Mouse (Mus musculus): ENCODE results near the gene 2310061I04Rik. TPM values are rescaled to one million over a fixed set of nuclear protein-coding genes. Genes with fewer than 3 reads are reported as not detected.

Gene 2310061I04Rik
- polyA plus RNA-seq, 1 experiment: 36.9 TPM

DNA sequence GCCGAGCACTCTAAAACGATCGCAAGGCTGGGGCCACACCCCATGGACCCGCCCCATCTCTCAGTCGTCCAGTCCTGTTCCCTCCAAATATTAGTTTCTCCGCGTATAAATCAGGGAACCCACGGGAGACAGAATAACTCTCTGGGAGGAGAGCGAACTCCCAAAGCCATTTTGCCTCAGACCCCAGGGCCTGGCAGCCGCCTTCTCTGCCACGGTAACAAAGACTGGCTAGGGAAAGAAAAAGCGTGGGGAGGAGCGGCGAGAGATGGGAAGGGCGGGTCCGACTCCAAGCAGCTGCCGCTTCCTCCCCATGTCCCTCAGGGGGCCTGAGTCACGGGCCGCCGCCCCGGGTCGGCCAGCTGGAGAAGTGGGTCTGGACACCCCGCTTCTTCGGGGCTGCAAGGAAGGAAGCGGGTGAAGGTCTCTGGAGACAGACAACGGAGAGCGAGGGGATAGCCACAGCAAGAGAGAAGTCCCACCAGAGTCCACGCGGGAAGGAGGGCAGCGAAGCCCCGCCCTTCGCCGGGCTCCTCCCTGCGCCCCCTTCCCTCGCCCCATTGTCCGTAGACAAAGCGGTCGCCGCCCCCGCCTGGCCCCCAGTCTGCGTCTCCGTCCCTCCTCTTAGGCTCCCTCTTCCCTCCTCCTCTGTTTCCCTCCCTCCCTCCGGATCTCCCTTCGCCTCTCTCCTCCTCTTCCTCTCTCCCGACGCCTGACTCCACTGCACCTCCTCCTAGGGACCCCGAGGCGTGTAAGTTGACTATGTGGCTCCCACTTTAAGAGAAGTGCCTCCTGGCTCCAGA is 31.6 kb downstream of the 2310061I04Rik start, which contains the start of gene Ppp1r18:
TSS of gene Ppp1r18 (plus strand) at position 113 of the 800 bp plus-strand sequence.
- H3K4me1 ChIP-seq (ENCODE audit: control insufficient read depth, insufficient read depth, low read length): peaks cover 13% of the 10 kb centered on the region
- TF ChIP-seq POLR2A (IDR thresholded peaks at IDR 0.05; ENCODE audit: borderline replicate concordance, low read depth, low read length) (no peak), CTCF (IDR thresholded peaks at IDR 0.05; ENCODE audit: low read depth, low read length) (no peak)
- peak within 1 kb of the TSS; percentile 98 for H3K4me3 ChIP-seq (ENCODE audit: insufficient read depth, low read length)
- peak within 1 kb of the TSS; percentile 96 for H3K27ac ChIP-seq (ENCODE audit: insufficient read depth, low read depth, low read length)

- H3K27ac ChIP-seq (ENCODE audit: insufficient read depth, low read depth, low read length): peak overlapping the region; percentile 96
- TF ChIP-seq CTCF (IDR thresholded peaks at IDR 0.05; ENCODE audit: low read depth, low read length) (no peak), POLR2A (IDR thresholded peaks at IDR 0.05; ENCODE audit: borderline replicate concordance, low read depth, low read length) (no peak)
- H3K4me1 ChIP-seq (ENCODE audit: control insufficient read depth, insufficient read depth, low read length): peaks cover 21% of the 10 kb centered on the region
- peak overlapping the region; percentile 98 for H3K4me3 ChIP-seq (ENCODE audit: insufficient read depth, low read length)
These were observed 32.3 kb downstream of the 2310061I04Rik start for GRCm38 (mm10) chr17:35864832-35865353.

- Histone ChIP-seq H3K4me3 (ENCODE audit: insufficient read depth, low read length) (peak within 1 kb of the TSS; percentile 87), H3K27ac (ENCODE audit: insufficient read depth, low read depth, low read length) (peak within 1 kb of the TSS; percentile 65), H3K4me1 (ENCODE audit: control insufficient read depth, insufficient read depth, low read length) (peaks cover 28% of the 10 kb centered on the region)
- TF ChIP-seq POLR2A (IDR thresholded peaks at IDR 0.05; ENCODE audit: borderline replicate concordance, low read depth, low read length): no peak
- no peak for TF ChIP-seq CTCF (IDR thresholded peaks at IDR 0.05; ENCODE audit: low read depth, low read length)
These were observed 35.9 kb downstream of the 2310061I04Rik start, which contains the start of gene Nrm for GRCm38 (mm10) chr17:35861198-35861857. Gene Nrm (plus strand): TSS chr17:35861318.

- Histone ChIP-seq H3K4me3 (ENCODE audit: insufficient read depth, low read length) (peak overlapping the region; percentile 87), H3K4me1 (ENCODE audit: control insufficient read depth, insufficient read depth, low read length) (peaks cover 28% of the 10 kb centered on the region), H3K27ac (ENCODE audit: insufficient read depth, low read depth, low read length) (no peak overlapping the region)
- TF ChIP-seq CTCF (IDR thresholded peaks at IDR 0.05; ENCODE audit: low read depth, low read length): no peak
- TF ChIP-seq POLR2A (IDR thresholded peaks at IDR 0.05; ENCODE audit: borderline replicate concordance, low read depth, low read length): no peak
These were observed 36.4 kb downstream of the 2310061I04Rik start for GRCm38 (mm10) chr17:35860831-35861197.

DNA sequence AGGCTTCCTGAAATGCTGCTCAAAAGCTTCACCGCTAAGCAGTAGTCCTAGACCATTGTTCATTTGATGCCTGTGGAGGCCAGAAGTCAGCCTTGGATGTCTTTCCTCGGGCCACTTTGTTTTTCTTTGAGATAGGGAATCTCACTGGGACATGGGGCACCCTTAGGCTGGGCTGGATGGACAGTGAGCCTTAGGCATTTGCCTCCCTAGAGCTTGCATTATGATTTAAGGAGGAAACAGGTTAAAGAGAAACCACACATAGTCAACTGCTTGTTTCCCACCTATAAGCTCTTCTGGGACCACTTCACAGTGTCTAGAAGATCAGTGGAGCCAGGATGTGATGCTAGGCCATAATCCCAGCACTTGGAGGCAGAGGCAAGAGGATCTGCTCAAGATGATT is 37.4 kb downstream of the 2310061I04Rik start:
- Histone ChIP-seq H3K4me1 (ENCODE audit: control insufficient read depth, insufficient read depth, low read length) (peaks cover 28% of the 10 kb centered on the region), H3K27ac (ENCODE audit: insufficient read depth, low read depth, low read length) (peak overlapping the region; percentile 46), H3K4me3 (ENCODE audit: insufficient read depth, low read length) (no peak overlapping the region)
- TF ChIP-seq CTCF (IDR thresholded peaks at IDR 0.05; ENCODE audit: low read depth, low read length) (no peak), POLR2A (IDR thresholded peaks at IDR 0.05; ENCODE audit: borderline replicate concordance, low read depth, low read length) (no peak)

DNA sequence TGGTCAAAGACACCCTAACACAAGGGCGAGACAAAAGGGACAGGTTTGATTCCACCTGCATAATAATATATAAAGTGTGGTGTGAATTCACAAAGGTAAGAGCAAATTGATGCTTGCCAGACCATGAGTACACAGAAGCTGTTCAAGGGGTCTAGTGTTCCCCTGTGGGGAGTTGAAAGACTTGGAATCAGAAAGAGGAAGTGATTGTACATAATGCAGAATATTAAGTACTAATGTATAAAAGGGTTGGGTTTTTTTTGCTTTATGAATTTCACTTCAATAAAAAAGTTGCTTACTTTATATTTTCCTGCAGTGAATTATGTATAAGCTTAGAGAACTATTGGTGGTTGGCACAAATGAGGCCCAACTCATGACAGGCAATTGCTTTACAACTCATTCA is 37.9 kb downstream of the 2310061I04Rik start:
- TF ChIP-seq CTCF (IDR thresholded peaks at IDR 0.05; ENCODE audit: low read depth, low read length) (no peak), POLR2A (IDR thresholded peaks at IDR 0.05; ENCODE audit: borderline replicate concordance, low read depth, low read length) (no peak)
- peak overlapping the region; percentile 46 for H3K27ac ChIP-seq (ENCODE audit: insufficient read depth, low read depth, low read length)
- H3K4me3 ChIP-seq (ENCODE audit: insufficient read depth, low read length): no peak overlapping the region
- peaks cover 26% of the 10 kb centered on the region for H3K4me1 ChIP-seq (ENCODE audit: control insufficient read depth, insufficient read depth, low read length)

- peaks cover 7% of the 10 kb centered on the region for H3K4me1 ChIP-seq (ENCODE audit: control insufficient read depth, insufficient read depth, low read length)
These were observed 46.3 kb downstream of the 2310061I04Rik start for GRCm38 (mm10) chr17:35850974-35851373.

DNA sequence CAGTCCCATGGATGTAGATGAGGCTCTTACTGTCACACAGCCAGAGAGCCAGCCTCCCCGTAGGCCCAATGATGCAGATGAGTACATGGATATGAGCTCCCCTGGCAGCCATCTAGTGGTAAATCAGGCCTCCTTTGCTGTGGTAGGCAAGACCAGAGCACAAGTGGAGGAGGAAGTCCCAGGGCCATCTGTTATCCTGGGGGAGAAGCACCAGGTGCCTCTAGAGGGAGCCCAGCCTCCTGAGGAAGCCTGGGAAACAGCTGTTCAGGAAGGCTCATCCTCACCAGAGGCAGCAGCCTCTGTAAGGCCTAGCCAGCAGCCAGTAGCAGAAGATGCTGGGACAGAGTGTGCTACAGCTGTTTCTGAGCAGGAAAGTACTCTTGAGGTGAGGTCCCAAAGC is 49.1 kb downstream of the 2310061I04Rik start:
- TF ChIP-seq CTCF (IDR thresholded peaks at IDR 0.05; ENCODE audit: low read depth, low read length): no peak
- no peak for TF ChIP-seq POLR2A (IDR thresholded peaks at IDR 0.05; ENCODE audit: borderline replicate concordance, low read depth, low read length)
- Histone ChIP-seq H3K4me3 (ENCODE audit: insufficient read depth, low read length) (no peak overlapping the region), H3K27ac (ENCODE audit: insufficient read depth, low read depth, low read length) (no peak overlapping the region), H3K4me1 (ENCODE audit: control insufficient read depth, insufficient read depth, low read length) (no peaks in the 10 kb centered on the region)

More at GRCm38 (mm10) chr17:35850974-35851373, 46.3 kb downstream of the 2310061I04Rik start:
- Histone ChIP-seq H3K27ac (ENCODE audit: insufficient read depth, low read depth, low read length) (no peak overlapping the region), H3K4me3 (ENCODE audit: insufficient read depth, low read length) (no peak overlapping the region)
- no peak for TF ChIP-seq POLR2A (IDR thresholded peaks at IDR 0.05; ENCODE audit: borderline replicate concordance, low read depth, low read length)
- no peak for TF ChIP-seq CTCF (IDR thresholded peaks at IDR 0.05; ENCODE audit: low read depth, low read length)

DNA sequence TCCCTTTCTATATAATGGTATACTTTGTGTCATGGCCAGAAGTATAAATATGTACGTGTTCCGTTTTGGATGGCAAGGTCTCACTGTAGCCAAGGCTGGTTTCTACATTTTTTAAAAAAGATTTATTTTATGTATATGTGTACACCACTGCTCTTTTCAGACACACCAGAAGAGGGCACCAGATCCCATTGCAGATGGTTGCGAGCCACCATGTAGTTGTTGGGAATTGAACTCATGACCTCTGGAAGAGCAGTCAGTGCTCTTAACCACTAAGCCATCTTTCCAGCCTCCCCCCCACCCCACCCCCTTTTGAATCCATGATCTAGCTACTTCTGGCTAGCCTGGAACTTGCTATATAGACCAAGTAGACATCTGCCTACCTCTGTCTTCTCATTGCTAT is 53.7 kb downstream of the 2310061I04Rik start:
- TF ChIP-seq POLR2A (IDR thresholded peaks at IDR 0.05; ENCODE audit: borderline replicate concordance, low read depth, low read length): no peak
- TF ChIP-seq CTCF (IDR thresholded peaks at IDR 0.05; ENCODE audit: low read depth, low read length): peak; percentile 41; the same call in 1 of the 2 replicates
- H3K27ac ChIP-seq (ENCODE audit: insufficient read depth, low read depth, low read length): no peak overlapping the region
- H3K4me1 ChIP-seq (ENCODE audit: control insufficient read depth, insufficient read depth, low read length): peaks cover 10% of the 10 kb centered on the region
- H3K4me3 ChIP-seq (ENCODE audit: insufficient read depth, low read length): no peak overlapping the region

Other genes starting within 250 kb of the 2310061I04Rik start
- 10.2 and 12.1 TPM in 2 replicates for gene Vars2, start 229.8 kb downstream of the 2310061I04Rik start, polyA plus RNA-seq (2012; ENCODE audit: insufficient read depth, insufficient read length, missing spikeins)
- 12.2 and 15.8 TPM in 2 replicates for gene Gtf2h4, start 223.7 kb downstream of the 2310061I04Rik start, polyA plus RNA-seq (2012; ENCODE audit: insufficient read depth, insufficient read length, missing spikeins)
- 0.60 and 0.63 TPM in 2 replicates for gene Ddr1, start 192.8 kb downstream of the 2310061I04Rik start, polyA plus RNA-seq (2012; ENCODE audit: insufficient read depth, insufficient read length, missing spikeins)
- 40.6 and 46.7 TPM in 2 replicates for gene Ier3, start 75.7 kb downstream of the 2310061I04Rik start, polyA plus RNA-seq (2012; ENCODE audit: insufficient read depth, insufficient read length, missing spikeins)
- gene Flot1, start 74.2 kb downstream of the 2310061I04Rik start, polyA plus RNA-seq (2012; ENCODE audit: insufficient read depth, insufficient read length, missing spikeins): 52.7 and 69.3 TPM in 2 replicates
- gene Tubb5, start 59.1 kb downstream of the 2310061I04Rik start, polyA plus RNA-seq (2012; ENCODE audit: insufficient read depth, insufficient read length, missing spikeins): 481 and 519 TPM in 2 replicates
- 16.1 and 17.7 TPM in 2 replicates for gene Mdc1, start 55.9 kb downstream of the 2310061I04Rik start, polyA plus RNA-seq (2012; ENCODE audit: insufficient read depth, insufficient read length, missing spikeins)
- 31.7 and 33.1 TPM in 2 replicates for gene Nrm, start 36.1 kb downstream of the 2310061I04Rik start, polyA plus RNA-seq (2012; ENCODE audit: insufficient read depth, insufficient read length, missing spikeins)
- 202 and 205 TPM in 2 replicates for gene Ppp1r18, start 31.8 kb downstream of the 2310061I04Rik start, polyA plus RNA-seq (2012; ENCODE audit: insufficient read depth, insufficient read length, missing spikeins)
- 57.5 and 77.6 TPM in 2 replicates for gene Dhx16, start 17.6 kb downstream of the 2310061I04Rik start, polyA plus RNA-seq (2012; ENCODE audit: insufficient read depth, insufficient read length, missing spikeins)
- gene Atat1, start 12.6 kb upstream of the 2310061I04Rik start, polyA plus RNA-seq (2012; ENCODE audit: insufficient read depth, insufficient read length, missing spikeins): 22.7 and 23.8 TPM in 2 replicates
- gene Mrps18b, start 19.0 kb upstream of the 2310061I04Rik start, polyA plus RNA-seq (2012; ENCODE audit: insufficient read depth, insufficient read length, missing spikeins): 21.0 and 29.4 TPM in 2 replicates
- gene Ppp1r10, start 19.0 kb upstream of the 2310061I04Rik start, polyA plus RNA-seq (2012; ENCODE audit: insufficient read depth, insufficient read length, missing spikeins): 36.0 and 46.0 TPM in 2 replicates
- 96.1 and 104 TPM in 2 replicates for gene Abcf1, start 72.3 kb upstream of the 2310061I04Rik start, polyA plus RNA-seq (2012; ENCODE audit: insufficient read depth, insufficient read length, missing spikeins)
- gene Gnl1, start 82.4 kb upstream of the 2310061I04Rik start, polyA plus RNA-seq (2012; ENCODE audit: insufficient read depth, insufficient read length, missing spikeins): 27.7 and 28.1 TPM in 2 replicates
- 15.6 and 19.5 TPM in 2 replicates for gene Prr3, start 82.8 kb upstream of the 2310061I04Rik start, polyA plus RNA-seq (2012; ENCODE audit: insufficient read depth, insufficient read length, missing spikeins)
- gene H2-T24, start 123.1 kb upstream of the 2310061I04Rik start, polyA plus RNA-seq (2012; ENCODE audit: insufficient read depth, insufficient read length, missing spikeins): 52.2 and 56.0 TPM in 2 replicates
- gene H2-T23, start 135.4 kb upstream of the 2310061I04Rik start, polyA plus RNA-seq (2012; ENCODE audit: insufficient read depth, insufficient read length, missing spikeins): 351 and 364 TPM in 2 replicates
- 89.0 and 112 TPM in 2 replicates for gene H2-T22, start 145.3 kb upstream of the 2310061I04Rik start, polyA plus RNA-seq (2012; ENCODE audit: insufficient read depth, insufficient read length, missing spikeins)
- 0.72 TPM in 1 of 2 replicates, not detected in the other for gene Gm6034, start 145.5 kb upstream of the 2310061I04Rik start, polyA plus RNA-seq (2012; ENCODE audit: insufficient read depth, insufficient read length, missing spikeins)
- gene Gm11127, start 160.9 kb upstream of the 2310061I04Rik start, polyA plus RNA-seq (2012; ENCODE audit: insufficient read depth, insufficient read length, missing spikeins): not detected in 2 replicates
- 1.1 and 1.8 TPM in 2 replicates for gene Gm19684, start 224.2 kb upstream of the 2310061I04Rik start, polyA plus RNA-seq (2012; ENCODE audit: insufficient read depth, insufficient read length, missing spikeins)
- not detected in 2 replicates for gene Gm7030, start 232.0 kb upstream of the 2310061I04Rik start, polyA plus RNA-seq (2012; ENCODE audit: insufficient read depth, insufficient read length, missing spikeins)

All from bone marrow macrophage, adult 2 months (primary cell).